ENCODE assay signal across 23 mouse cellular contexts in the genomic region with DNA sequence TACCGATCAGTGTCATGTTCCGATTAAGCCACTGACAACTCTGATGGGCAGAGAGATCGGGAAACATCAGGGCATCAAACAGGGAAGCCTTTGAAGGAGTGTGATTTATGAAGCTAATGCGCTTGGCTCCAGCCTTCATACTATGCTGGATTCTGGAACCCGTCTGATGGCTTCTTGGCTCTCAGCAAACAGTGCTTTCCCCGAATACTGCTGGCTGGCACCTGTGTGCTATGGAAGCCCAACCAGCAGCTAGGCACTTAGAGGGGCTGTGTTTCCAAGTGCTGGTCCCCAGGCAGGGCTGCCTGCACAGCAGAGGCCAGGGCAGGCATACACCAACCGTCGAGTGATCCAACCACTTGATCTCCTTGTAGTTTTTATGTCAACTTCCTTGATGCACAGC.
A peak's percentile ranks its signal among the peaks of the same experiment; 100 is the strongest.
DNase-seq lines count a peak whose midpoint lies in the region; ATAC-seq lines count a peak whose summit lies in the region.
"Had no signal": no experiment of that assay in that cellular context is flagged by ENCODE, and none has a peak within 500 bp of the region (broad histone marks: within the 10 kb centered on the region; RNA-seq: fewer than 3 reads in every experiment).

No protein-coding gene starts in this region.

- H3K4me3 ChIP-seq in forebrain, embryonic 14.5 days (ENCODE audit: low read depth, low read length), result no peak overlapping the region
- H3K4me3 ChIP-seq in forebrain, embryonic 10.5 days, result no peak overlapping the region
- H3K4me3 ChIP-seq in neural tube, embryonic 15.5 days (replicated peaks), result no peak overlapping the region
- H3K4me3 ChIP-seq: gastrocnemius, adult 2 months; hindbrain, embryonic 13.5 days had no signal

- H3K36me3 ChIP-seq in forebrain, embryonic 14.5 days (ENCODE audit: control insufficient read depth, insufficient read depth, low read length), result no peaks in the 10 kb centered on the region
- no peaks in the 10 kb centered on the region for H3K36me3 ChIP-seq in forebrain, embryonic 10.5 days (replicated peaks)
- H3K36me3 ChIP-seq in neural tube, embryonic 15.5 days, result no peaks in the 10 kb centered on the region
- H3K36me3 ChIP-seq: G1E; hindbrain, embryonic 13.5 days had no signal

- H3K27me3 ChIP-seq in forebrain, embryonic 14.5 days (replicated peaks; ENCODE audit: control insufficient read depth, insufficient read depth, low read length), result 0 out of 2 replicates have a peak, but pooled peaks cover 6% of the 10 kb centered on the region
- H3K27me3 ChIP-seq in forebrain, embryonic 10.5 days (ENCODE audit: poor library complexity, severe bottlenecking), result peaks cover 15% of the 10 kb centered on the region; the same call in 1 of the 2 replicates
- peaks cover 50% of the 10 kb centered on the region for H3K27me3 ChIP-seq in neural tube, embryonic 15.5 days (replicated peaks)
- H3K27me3 ChIP-seq: CH12.LX had no signal

- no peak overlapping the region for H3K27ac ChIP-seq in forebrain, embryonic 14.5 days (ENCODE audit: low read depth, low read length)
- no peak overlapping the region for H3K27ac ChIP-seq in forebrain, embryonic 10.5 days
- no peak overlapping the region for H3K27ac ChIP-seq in neural tube, embryonic 15.5 days (replicated peaks)
- H3K27ac ChIP-seq: gastrocnemius, adult 2 months; hindbrain, embryonic 13.5 days had no signal

- 78% methylated on average over 8 of the region's 8 CpGs for WGBS in forebrain, embryonic 14.5 days
- 86% methylated on average over 8 of the region's 8 CpGs for WGBS in forebrain, embryonic 10.5 days
- WGBS in neural tube, embryonic 15.5 days, result 67% methylated on average over 8 of the region's 8 CpGs

- peaks cover 11% of the 10 kb centered on the region; the same call in 1 of the 2 replicates for H3K4me1 ChIP-seq in forebrain, embryonic 14.5 days (ENCODE audit: control insufficient read depth, insufficient read depth, low read length)
- peaks cover 1% of the 10 kb centered on the region for H3K4me1 ChIP-seq in forebrain, embryonic 10.5 days
- peaks cover 21% of the 10 kb centered on the region for H3K4me1 ChIP-seq in neural tube, embryonic 15.5 days

- DNase-seq in forebrain, embryonic 14.5 days (ENCODE audit: low spot score), result peak; percentile 54
- no peak for DNase-seq in forebrain, embryonic 10.5 days (ENCODE audit: extremely low spot score, low spot score)
- DNase-seq in left cerebral cortex, postnatal 4 days, result peak; percentile 54
- DNase-seq in left cerebral cortex, postnatal 25 days (ENCODE audit: low spot score in 2 of 2), result no peak
- DNase-seq in neural tube, embryonic 10.5 days (ENCODE audit: extremely low spot score, low spot score), result no peak
- DNase-seq: adrenal gland, postnatal 10 days; adrenal gland, postnatal 36 days; B cell, adult 2 months; cerebellum, adult 11 months; cerebellum, adult 8-10 months; gastrocnemius, adult 2 months; gastrocnemius, postnatal 14 days; heart, adult 11 months had no signal

- H3K9ac ChIP-seq in forebrain, embryonic 14.5 days (ENCODE audit: low read length), result no peak overlapping the region
- 0 out of 2 replicates have a peak overlapping the region, but pooled peaks have one; percentile 14 for H3K9ac ChIP-seq in neural tube, embryonic 15.5 days (replicated peaks)
- H3K9ac ChIP-seq: hindbrain, embryonic 13.5 days had no signal

- H3K9me3 ChIP-seq in forebrain, embryonic 14.5 days (replicated peaks; ENCODE audit: control insufficient read depth, low read length), result no peaks in the 10 kb centered on the region
- H3K9me3 ChIP-seq in forebrain, embryonic 10.5 days, result no peaks in the 10 kb centered on the region
- H3K9me3 ChIP-seq in neural tube, embryonic 15.5 days (replicated peaks), result no peaks in the 10 kb centered on the region
- H3K9me3 ChIP-seq: hindbrain, embryonic 13.5 days had no signal

- intact Hi-C loops in left cerebral cortex, postnatal 4 days (cut with DNase I), result no loop called here
- intact Hi-C loops in left cerebral cortex, postnatal 25 days (cut with DNase I), result no loop called here

- no peak overlapping the region for H3K4me2 ChIP-seq in forebrain, embryonic 14.5 days (ENCODE audit: low read length)
- H3K4me2 ChIP-seq in neural tube, embryonic 15.5 days, result no peak overlapping the region
- H3K4me2 ChIP-seq: heart, embryonic 11.5 days; hindbrain, embryonic 13.5 days had no signal

- ATAC-seq in forebrain, embryonic 14.5 days, result no peak
- ATAC-seq in neural tube, embryonic 15.5 days (ENCODE audit: low FRiP score), result no peak
- ATAC-seq: forebrain, embryonic 16.5 days; hindbrain, embryonic 16.5 days; inflammation-experienced regulatory T-cells, adult 6 months; intestine, embryonic 16.5 days; Patski had no signal

Comparison
In these comparisons a context has a peak if more than half of its experiments do, and no peak if none do; other contexts are left out.
1. DNase-seq: peak in forebrain, embryonic 14.5 days (single experiment) and left cerebral cortex, postnatal 4 days (single experiment); none in forebrain, embryonic 10.5 days (single experiment), left cerebral cortex, postnatal 25 days (0 of 2) and neural tube, embryonic 10.5 days (single experiment).